Mouse (Mus musculus) midbrain, embryonic 15.5 days (tissue): ENCODE data around the gene Negr1. TPM values are rescaled to one million over a fixed set of nuclear protein-coding genes. Genes with fewer than 3 reads are reported as not detected.
A peak's percentile ranks its signal among the peaks of the same experiment; 100 is the strongest.

Experiments used
- ATAC-seq: fragments of 200-750 bp; cut with Nextera tagmentation; replicated peaks from 2 replicates; pipeline ENCODE4 v1.8.0; 2017; ENCODE audit warnings: moderate TSS enrichment
- H3K27ac ChIP-seq: fragments of 300-500 bp; sonication (generic); 2 replicates; pipeline ENCODE4 v1.5.1; 2015; ENCODE audit warnings: mild to moderate bottlenecking, inconsistent platforms
- H3K27me3 ChIP-seq: fragments of 300-500 bp; sonication (generic); replicated peaks from 2 replicates; pipeline ENCODE4 v1.6.1; 2015; ENCODE audit warnings: inconsistent platforms
- H3K36me3 ChIP-seq: fragments of 300-500 bp; sonication (generic); replicated peaks from 2 replicates; pipeline ENCODE4 v1.6.1; 2015; ENCODE audit warnings: inconsistent platforms
- H3K4me1 ChIP-seq: fragments of 300-500 bp; sonication (generic); 2 replicates; pipeline ENCODE4 v1.6.1; 2015; ENCODE audit warnings: inconsistent platforms
- H3K4me2 ChIP-seq: fragments of 300-500 bp; sonication (generic); 2 replicates; pipeline ENCODE4 v1.6.1; 2015; ENCODE audit warnings: inconsistent platforms, mild to moderate bottlenecking, moderate library complexity
- H3K4me3 ChIP-seq: fragments of 300-500 bp; sonication (generic); 2 replicates; pipeline ENCODE4 v1.5.1; 2015; ENCODE audit warnings: mild to moderate bottlenecking, inconsistent platforms
- H3K9ac ChIP-seq: fragments of 300-500 bp; sonication (generic); 2 replicates; pipeline ENCODE4 v1.6.1; 2015; ENCODE audit warnings: mild to moderate bottlenecking, inconsistent platforms
- H3K9me3 ChIP-seq: fragments of 300-500 bp; sonication (generic); 2 replicates; pipeline ENCODE4 v1.6.1; 2016; ENCODE audit warnings: inconsistent platforms
- WGBS: fragments of 180-500 bp; shearing (Covaris S2); methylation state at CpG from one replicate; pipeline ENCODE4 v1.1.7; 2015; ENCODE audit warnings: mixed read lengths; 5-methylcytosine and 5-hydroxymethylcytosine counted together
- polyA plus RNA-seq: library from polyadenylated mRNA; unstranded; fragments of >200 nt; fragmentation: Nextera tagmentation; extraction: Ambion mirVana; gene quantifications from 2 replicates; pipeline ENCODE4 v1.2.1, GENCODE M21; 2015

Gene Negr1
- polyA plus RNA-seq, 1 experiment from 2014 or later, result 69.4 TPM

- no peak for ATAC-seq
- H3K36me3 ChIP-seq, result no peaks in the 10 kb centered on the region
- no peak overlapping the region for H3K9ac ChIP-seq
- no peak overlapping the region for H3K4me2 ChIP-seq
- H3K4me3 ChIP-seq, result no peak overlapping the region
- H3K4me1 ChIP-seq, result no peaks in the 10 kb centered on the region
- H3K9me3 ChIP-seq, result no peaks in the 10 kb centered on the region
- H3K27me3 ChIP-seq, result no peaks in the 10 kb centered on the region
- no peak overlapping the region for H3K27ac ChIP-seq
- WGBS, result 77% methylated on average over 1 of the region's 1 CpGs
These were observed 141.6 kb downstream of the Negr1 start for GRCm38 (mm10) chr3:156703241-156703640.

- no peak overlapping the region for H3K9ac ChIP-seq
- H3K36me3 ChIP-seq, result no peaks in the 10 kb centered on the region
- ATAC-seq, result no peak
- no peaks in the 10 kb centered on the region for H3K27me3 ChIP-seq
- no peak overlapping the region for H3K4me2 ChIP-seq
- WGBS, result 85% methylated on average over 5 of the region's 5 CpGs
- H3K27ac ChIP-seq, result no peak overlapping the region
- H3K9me3 ChIP-seq, result no peaks in the 10 kb centered on the region
- H3K4me1 ChIP-seq, result no peaks in the 10 kb centered on the region
- no peak overlapping the region for H3K4me3 ChIP-seq
These were observed 148.6 kb downstream of the Negr1 start for GRCm38 (mm10) chr3:156710240-156710639.

- no peaks in the 10 kb centered on the region for H3K36me3 ChIP-seq
- H3K4me2 ChIP-seq, result no peak overlapping the region
- 86% methylated on average over 4 of the region's 4 CpGs for WGBS
- H3K4me3 ChIP-seq, result no peak overlapping the region
- no peaks in the 10 kb centered on the region for H3K9me3 ChIP-seq
- no peak overlapping the region for H3K27ac ChIP-seq
- H3K27me3 ChIP-seq, result no peaks in the 10 kb centered on the region
- H3K4me1 ChIP-seq, result no peaks in the 10 kb centered on the region
- H3K9ac ChIP-seq, result no peak overlapping the region
- no peak for ATAC-seq
These were observed 149.1 kb downstream of the Negr1 start for GRCm38 (mm10) chr3:156710693-156711092.

- Histone ChIP-seq H3K4me3 (no peak overlapping the region), H3K9me3 (no peaks in the 10 kb centered on the region), H3K36me3 (no peaks in the 10 kb centered on the region), H3K27ac (no peak overlapping the region), H3K4me1 (no peaks in the 10 kb centered on the region), H3K4me2 (no peak overlapping the region), H3K27me3 (no peaks in the 10 kb centered on the region), H3K9ac (no peak overlapping the region)
- ATAC-seq, result 0 out of 2 replicates have a peak, but pooled peaks have one; percentile 27
These were observed 174.7 kb downstream of the Negr1 start for GRCm38 (mm10) chr3:156736335-156736734.

DNA sequence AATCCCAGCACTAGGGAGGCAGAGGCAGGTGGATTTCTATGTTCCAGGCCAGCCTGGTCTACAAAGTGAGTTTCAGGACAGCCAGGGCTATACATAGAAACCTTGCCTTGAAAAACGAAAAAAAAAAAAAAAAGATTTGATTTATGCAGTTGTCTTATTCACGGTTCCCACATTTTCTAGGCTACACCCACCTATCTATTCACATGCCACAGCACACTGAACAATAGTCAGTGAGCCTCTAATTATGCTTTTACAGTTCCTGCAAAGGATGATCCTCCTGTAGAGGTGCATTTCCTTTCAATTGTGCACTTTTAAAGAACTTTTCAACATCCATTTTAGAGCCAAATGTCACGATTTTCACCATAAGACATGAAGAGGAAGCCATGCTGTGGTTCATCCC lies 177.9 kb downstream of the Negr1 start:
- no peak overlapping the region for H3K4me3 ChIP-seq
- 79% methylated on average over 3 of the region's 3 CpGs for WGBS
- H3K4me1 ChIP-seq, result no peaks in the 10 kb centered on the region
- no peak for ATAC-seq
- H3K27ac ChIP-seq, result no peak overlapping the region
- H3K9ac ChIP-seq, result no peak overlapping the region
- H3K27me3 ChIP-seq, result no peaks in the 10 kb centered on the region
- H3K36me3 ChIP-seq, result no peaks in the 10 kb centered on the region
- no peak overlapping the region for H3K4me2 ChIP-seq
- no peaks in the 10 kb centered on the region for H3K9me3 ChIP-seq

DNA sequence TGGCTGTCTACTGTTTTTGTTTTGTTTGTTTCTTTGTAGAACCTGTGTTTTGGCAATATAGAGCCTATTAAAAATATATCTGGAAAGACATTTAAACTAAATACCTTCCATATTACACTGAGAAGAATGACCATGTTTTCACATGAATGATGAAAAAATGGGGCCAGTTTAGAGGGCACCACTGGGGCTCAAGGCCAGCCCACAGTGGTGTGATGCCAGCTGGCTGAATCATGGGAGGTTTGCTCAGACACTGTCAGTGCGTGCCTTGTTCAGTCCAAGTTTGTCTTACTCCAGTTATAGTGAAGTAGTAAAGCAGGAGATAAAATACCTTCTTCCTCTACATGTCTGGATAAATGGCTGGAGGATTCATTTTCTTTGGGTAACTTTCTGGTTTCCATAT lies 181.7 kb downstream of the Negr1 start:
- H3K36me3 ChIP-seq, result no peaks in the 10 kb centered on the region
- H3K4me1 ChIP-seq, result no peaks in the 10 kb centered on the region
- H3K4me2 ChIP-seq, result no peak overlapping the region
- no peak for ATAC-seq
- no peak overlapping the region for H3K4me3 ChIP-seq
- H3K27ac ChIP-seq, result no peak overlapping the region
- no peaks in the 10 kb centered on the region for H3K27me3 ChIP-seq
- no peaks in the 10 kb centered on the region for H3K9me3 ChIP-seq
- no peak overlapping the region for H3K9ac ChIP-seq
- 98% methylated on average over 1 of the region's 1 CpGs for WGBS

- Histone ChIP-seq H3K4me3 (no peak overlapping the region), H3K36me3 (no peaks in the 10 kb centered on the region), H3K9ac (no peak overlapping the region), H3K27ac (no peak overlapping the region), H3K9me3 (no peaks in the 10 kb centered on the region), H3K4me1 (no peaks in the 10 kb centered on the region), H3K27me3 (no peaks in the 10 kb centered on the region), H3K4me2 (no peak overlapping the region)
- ATAC-seq, result no peak
- WGBS, result 85% methylated on average over 5 of the region's 5 CpGs
These were observed 183.7 kb downstream of the Negr1 start for GRCm38 (mm10) chr3:156745218-156745770.

DNA sequence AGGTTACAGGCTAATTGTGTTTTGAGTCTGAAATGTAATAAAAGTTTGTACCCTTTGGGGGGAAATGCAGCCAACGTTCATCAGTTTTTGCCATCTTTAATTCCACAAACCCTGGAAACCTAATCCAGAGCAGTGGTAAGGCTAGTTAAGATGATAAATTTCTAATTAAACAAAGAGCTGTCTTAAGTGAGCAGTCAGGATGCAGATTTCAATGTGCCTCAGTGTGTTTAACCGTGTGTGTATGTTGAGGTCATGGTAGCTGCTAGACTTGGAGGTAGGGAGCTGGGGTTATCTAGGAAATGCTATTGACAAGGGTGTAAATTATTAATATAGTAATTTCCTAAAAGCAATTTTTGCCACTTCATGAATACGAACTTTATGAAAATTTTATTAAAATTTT lies 185.9 kb downstream of the Negr1 start:
- no peak overlapping the region for H3K4me2 ChIP-seq
- no peaks in the 10 kb centered on the region for H3K4me1 ChIP-seq
- 84% methylated on average over 3 of the region's 3 CpGs for WGBS
- H3K4me3 ChIP-seq, result no peak overlapping the region
- no peak overlapping the region for H3K27ac ChIP-seq
- ATAC-seq, result no peak
- no peaks in the 10 kb centered on the region for H3K9me3 ChIP-seq
- no peaks in the 10 kb centered on the region for H3K27me3 ChIP-seq
- H3K9ac ChIP-seq, result no peak overlapping the region
- H3K36me3 ChIP-seq, result no peaks in the 10 kb centered on the region

DNA sequence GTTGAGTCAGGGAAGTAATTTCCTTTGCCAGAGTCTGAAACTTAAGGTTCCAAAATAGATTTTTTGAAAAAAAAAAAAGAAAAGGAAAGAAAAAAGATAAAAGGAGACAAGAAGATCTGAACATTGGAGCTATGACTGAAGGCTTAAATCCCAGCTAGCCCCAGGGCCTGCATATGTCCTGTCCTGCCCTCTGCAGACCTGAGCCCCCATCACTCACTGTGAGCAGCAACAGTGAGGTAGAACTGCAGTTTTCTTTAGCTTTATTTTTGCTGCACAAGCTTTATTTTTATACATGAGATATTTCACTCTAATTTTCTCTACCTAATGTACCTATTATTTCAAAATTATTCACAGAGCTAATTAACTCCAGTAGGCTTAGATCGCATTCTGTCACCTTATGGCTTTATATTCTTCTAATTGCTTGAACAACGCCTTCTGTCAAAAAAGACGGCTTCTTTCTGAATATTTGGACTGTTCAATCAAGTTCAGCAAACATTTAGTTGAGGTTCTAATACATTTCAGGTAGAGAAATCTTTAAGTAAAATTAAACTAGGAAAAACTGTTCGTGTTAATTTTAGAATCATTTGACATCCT lies 192.3 kb downstream of the Negr1 start:
- no peak for ATAC-seq

GRCm38 (mm10) chr3:156754790-156755530 lies 193.4 kb downstream of the Negr1 start:
- no peak; the same call in 1 of the 2 replicates for ATAC-seq
- no peaks in the 10 kb centered on the region for H3K36me3 ChIP-seq
- H3K27ac ChIP-seq, result no peak overlapping the region
- no peak overlapping the region for H3K4me2 ChIP-seq
- WGBS, result 62% methylated on average over 1 of the region's 1 CpGs
- no peaks in the 10 kb centered on the region for H3K9me3 ChIP-seq
- H3K9ac ChIP-seq, result no peak overlapping the region
- H3K4me1 ChIP-seq, result 0 out of 2 replicates have a peak, but pooled peaks cover 2% of the 10 kb centered on the region
- H3K27me3 ChIP-seq, result no peaks in the 10 kb centered on the region
- no peak overlapping the region for H3K4me3 ChIP-seq

More for the DNA sequence above, 192.3 kb downstream of the Negr1 start:
- Histone ChIP-seq H3K27ac (no peak overlapping the region), H3K9me3 (no peaks in the 10 kb centered on the region), H3K4me3 (no peak overlapping the region), H3K9ac (no peak overlapping the region), H3K27me3 (no peaks in the 10 kb centered on the region), H3K4me2 (no peak overlapping the region), H3K4me1 (0 out of 2 replicates have a peak, but pooled peaks cover 2% of the 10 kb centered on the region), H3K36me3 (no peaks in the 10 kb centered on the region)
- 61% methylated on average over 4 of the region's 4 CpGs for WGBS

DNA sequence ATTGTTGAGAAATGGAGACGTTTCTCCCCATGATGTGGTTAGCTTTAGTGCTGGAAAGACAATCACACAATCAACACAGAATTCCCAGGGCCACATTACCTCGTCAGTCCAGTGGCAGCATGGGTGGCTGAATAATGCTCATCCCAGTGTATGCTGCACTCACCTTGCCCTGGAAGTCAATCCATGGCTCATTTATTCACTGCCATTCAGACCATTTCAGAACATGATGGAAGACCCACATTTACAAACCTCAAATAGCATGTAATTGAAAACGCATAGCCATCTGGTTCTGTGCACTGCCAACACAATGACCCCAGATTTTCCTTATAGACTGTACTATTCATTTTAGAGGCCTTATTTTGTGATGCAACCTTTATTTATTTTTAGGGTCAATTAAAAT lies 203.4 kb downstream of the Negr1 start:
- no peaks in the 10 kb centered on the region for H3K9me3 ChIP-seq
- H3K27ac ChIP-seq, result no peak overlapping the region
- H3K4me2 ChIP-seq, result no peak overlapping the region
- H3K27me3 ChIP-seq, result no peaks in the 10 kb centered on the region
- WGBS, result 67% methylated on average over 3 of the region's 3 CpGs
- H3K9ac ChIP-seq, result no peak overlapping the region
- H3K4me1 ChIP-seq, result peaks cover 3% of the 10 kb centered on the region; the same call in 1 of the 2 replicates
- H3K4me3 ChIP-seq, result no peak overlapping the region
- ATAC-seq, result no peak
- H3K36me3 ChIP-seq, result no peaks in the 10 kb centered on the region

- Histone ChIP-seq H3K4me3 (no peak overlapping the region), H3K27me3 (no peaks in the 10 kb centered on the region), H3K4me2 (no peak overlapping the region), H3K9ac (no peak overlapping the region), H3K4me1 (peaks cover 3% of the 10 kb centered on the region; the same call in 1 of the 2 replicates), H3K9me3 (no peaks in the 10 kb centered on the region), H3K27ac (no peak overlapping the region), H3K36me3 (no peaks in the 10 kb centered on the region)
- WGBS, result 62% methylated on average over 2 of the region's 2 CpGs
- no peak for ATAC-seq
These were observed 204.7 kb downstream of the Negr1 start for GRCm38 (mm10) chr3:156766171-156766845.
